Mouse (Mus musculus) 416B (cell line): ENCODE data around the gene Tdrkh.
A peak's percentile ranks its signal among the peaks of the same experiment; 100 is the strongest.

Experiments
- DNase-seq: peaks from one replicate; pipeline ENCODE4 v3.0.0; 2011; ENCODE audit warnings: low read depth

The Tdrkh gene

DNA sequence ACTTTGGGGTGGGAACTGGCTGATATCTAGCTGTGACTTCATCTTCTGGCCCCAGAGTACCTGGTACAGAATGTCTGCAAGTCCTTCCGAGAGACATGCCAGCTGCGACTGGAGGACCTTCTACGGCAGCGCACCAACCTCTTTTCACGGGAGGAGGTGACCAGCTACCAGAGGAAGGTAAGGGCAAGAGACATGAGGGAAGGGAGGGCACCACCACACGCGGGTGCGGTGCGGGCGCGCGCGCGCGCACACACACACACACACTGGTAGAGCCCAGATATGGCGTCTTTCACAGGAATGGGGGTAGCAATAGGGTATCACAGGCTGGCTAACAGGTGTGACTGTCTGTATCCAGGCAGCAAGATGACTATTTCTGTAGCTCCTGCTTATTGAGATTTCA, 23.7 kb upstream of the Tdrkh start:
- no peak for DNase-seq

DNA sequence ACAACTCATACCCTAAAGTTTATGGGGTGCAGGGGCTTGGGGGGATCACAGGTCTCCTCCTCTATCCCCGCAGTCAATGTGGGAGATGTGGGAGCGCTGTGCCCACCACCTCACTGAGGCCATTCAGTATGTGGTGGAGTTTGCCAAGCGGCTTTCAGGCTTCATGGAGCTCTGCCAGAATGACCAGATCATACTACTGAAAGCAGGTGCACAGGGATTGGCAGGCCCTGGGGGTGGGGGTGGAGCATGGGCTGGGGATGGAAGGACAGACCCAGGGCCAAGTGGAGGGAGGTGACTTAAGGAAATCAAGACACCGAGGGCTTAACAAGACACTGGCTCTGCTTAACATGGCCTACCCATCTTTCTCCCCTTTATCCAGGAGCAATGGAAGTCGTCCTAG, 22.1 kb upstream of the Tdrkh start:
- DNase-seq = no peak

DNA sequence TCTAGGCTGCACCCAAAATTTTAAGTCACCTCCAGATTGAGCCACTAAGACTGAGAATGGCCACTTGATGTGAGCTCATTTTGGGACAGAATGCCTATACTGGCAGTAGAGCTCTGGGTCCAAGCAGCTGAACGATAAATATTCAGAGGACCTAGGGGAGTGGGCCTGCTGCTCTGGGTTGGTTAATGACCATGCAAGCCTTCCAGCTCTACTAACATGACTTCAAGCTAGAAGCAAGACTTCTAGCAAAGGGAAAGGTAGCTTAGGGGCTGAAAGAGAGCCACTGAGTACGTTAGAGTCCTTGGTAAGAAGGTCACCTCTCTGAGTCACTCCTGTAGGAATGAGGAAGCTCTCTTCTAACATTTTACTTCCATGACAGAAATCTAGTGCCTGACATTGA, 20.9 kb upstream of the Tdrkh start:
- no peak for DNase-seq

DNA sequence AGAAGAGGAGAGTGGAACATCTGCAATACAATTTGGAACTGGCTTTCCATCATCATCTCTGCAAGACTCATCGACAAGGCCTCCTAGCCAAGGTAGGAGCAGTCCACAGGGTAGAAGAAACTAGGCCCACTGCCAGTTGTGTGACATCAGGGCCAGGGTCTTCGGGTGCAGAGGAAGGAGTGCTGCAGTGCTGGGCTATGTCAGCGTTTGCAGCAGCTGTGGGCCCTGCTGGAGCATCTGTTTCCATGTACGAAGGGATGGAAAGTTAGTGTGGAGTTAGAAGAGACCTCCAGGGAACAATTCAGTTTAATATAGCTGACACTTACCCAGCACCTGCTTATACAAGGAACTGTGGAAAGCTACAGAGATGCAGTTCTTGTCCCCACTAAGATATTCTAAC, 20.0 kb upstream of the Tdrkh start:
- DNase-seq = no peak

DNA sequence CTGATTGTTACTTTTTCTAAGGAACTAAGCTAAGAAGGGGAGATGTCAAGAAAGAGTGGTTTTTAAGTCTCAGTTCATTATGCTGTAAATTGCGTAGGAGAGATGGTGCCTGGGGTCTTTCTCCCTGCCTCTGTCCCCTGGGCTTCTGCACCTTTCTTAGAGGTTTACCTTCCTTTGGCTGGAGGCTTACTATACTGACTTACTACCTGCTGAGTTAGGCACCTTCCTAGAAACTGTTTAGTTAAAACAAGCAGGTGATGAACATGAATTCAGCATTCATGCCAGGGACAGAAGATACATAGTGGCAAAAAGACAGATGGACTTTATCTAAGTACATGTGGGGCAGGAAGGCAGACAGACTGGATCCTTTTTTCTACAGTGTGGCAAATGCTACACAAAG, 16.7 kb upstream of the Tdrkh start:
- no peak for DNase-seq

DNA sequence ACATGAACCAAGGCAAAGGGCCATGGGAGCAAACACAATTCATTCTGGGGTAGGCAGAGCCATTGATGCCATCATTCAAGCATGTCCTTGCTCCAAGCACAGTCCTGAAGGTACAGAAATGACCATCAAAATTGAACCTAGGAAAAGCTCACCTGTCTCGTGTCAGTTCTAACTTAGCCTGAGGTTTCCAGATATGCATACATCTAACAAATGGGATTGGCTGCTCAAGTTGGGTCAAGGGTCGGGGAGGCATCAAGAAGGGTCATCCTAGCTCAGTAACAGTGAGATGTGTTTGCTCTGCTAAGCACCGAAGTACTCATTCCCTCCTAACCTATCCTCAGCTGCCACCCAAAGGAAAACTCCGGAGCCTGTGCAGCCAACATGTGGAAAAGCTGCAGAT, 16.2 kb upstream of the Tdrkh start:
- DNase-seq = no peak

DNA sequence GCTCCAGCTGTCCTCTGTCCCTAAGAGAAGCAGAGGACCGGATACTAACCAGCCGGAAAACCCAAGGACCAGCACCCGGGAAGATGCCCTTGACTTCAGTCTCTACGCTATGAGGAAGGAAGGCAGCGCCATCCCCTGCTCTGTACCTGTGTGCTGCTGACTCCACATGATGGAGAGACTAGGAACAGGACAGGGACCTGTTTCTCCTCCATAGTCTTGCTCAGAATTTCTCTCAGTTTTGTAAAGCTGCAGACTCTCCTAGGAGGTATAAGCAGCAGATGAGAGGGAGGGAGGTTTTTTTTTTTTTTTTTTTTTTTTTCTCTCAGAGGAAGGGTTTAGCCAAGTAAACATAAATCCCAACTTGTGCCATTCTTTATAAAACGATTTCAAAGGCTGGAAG, 14.9 kb upstream of the Tdrkh start, which contains the start of gene Lingo4:
Gene Lingo4, plus strand, starts transcription at position 301 of the 400 bp plus-strand sequence.
- no peak for DNase-seq

DNA sequence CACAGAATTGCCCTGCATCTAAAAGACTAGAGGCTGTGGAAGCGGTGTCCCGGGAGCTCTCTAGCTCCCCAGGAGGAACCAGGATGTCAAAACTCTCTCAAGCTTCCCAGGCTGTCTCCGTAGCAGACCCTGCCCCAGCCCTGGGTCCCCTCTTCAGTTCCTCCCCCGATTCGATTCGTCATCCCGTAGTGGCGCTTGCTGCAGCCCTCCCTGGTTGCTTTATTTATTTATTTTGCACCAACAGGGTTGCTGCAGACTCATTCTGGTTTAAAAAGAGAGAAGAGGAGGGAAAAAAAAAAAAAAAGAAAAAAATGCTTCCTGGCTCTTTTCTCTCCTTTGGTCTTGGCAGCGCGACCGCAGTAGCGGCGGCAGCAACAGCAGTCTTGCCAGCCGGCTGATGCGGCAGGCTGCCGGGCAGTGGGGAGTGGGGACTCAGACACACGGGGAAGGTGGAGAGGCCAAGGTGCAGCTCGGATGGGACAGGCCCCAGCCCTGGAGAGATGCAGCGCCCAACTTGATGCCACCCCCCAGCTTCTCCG, 14.1 kb upstream of the Tdrkh start:
- no peak for DNase-seq

DNA sequence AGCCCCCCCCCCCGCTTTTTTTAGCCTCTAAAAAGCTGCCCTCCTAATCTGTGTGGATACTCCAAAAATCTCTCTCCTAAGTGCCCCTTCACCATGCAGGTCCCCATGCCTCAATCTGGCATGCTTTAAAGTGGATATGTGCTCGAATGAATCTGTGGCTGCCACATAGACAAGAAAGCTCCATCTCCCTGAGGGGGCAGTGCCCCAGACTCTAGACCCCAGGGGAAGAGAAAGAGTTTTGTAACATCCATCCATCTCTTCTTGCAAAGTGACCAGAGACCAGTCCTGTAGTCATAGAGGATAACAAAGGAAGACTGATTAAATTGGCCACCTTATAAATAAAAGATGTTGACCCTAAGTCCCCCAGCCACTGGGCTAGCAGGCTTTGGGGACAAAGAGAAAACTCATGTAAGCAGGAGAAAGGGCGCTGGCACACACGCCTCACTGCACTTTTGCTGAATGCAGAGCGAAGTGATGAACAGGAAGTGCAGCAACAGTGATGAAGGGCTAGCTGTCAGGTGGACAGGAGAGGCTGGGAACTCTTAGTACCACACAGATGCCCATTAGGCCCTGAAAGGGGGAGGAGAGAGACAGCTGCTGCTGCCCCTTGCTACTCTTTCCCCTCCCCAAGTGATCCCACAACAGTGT, 13.3 kb upstream of the Tdrkh start:
- no peak for DNase-seq

DNA sequence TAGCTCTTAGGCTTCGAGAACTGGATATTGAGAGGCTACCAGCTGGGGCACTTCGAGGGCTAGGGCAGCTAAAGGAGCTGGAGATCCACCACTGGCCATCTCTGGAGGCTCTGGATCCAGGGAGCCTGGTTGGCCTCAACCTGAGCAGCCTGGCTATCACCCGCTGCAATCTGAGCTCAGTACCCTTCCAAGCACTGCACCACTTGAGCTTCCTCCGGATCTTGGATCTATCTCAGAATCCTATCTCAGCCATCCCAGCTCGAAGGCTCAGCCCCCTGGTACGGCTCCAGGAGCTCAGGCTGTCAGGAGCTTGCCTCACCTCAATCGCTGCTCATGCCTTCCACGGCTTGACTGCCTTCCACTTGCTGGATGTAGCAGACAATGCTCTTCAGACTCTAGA, 10.6 kb upstream of the Tdrkh start:
- no peak for DNase-seq

DNA sequence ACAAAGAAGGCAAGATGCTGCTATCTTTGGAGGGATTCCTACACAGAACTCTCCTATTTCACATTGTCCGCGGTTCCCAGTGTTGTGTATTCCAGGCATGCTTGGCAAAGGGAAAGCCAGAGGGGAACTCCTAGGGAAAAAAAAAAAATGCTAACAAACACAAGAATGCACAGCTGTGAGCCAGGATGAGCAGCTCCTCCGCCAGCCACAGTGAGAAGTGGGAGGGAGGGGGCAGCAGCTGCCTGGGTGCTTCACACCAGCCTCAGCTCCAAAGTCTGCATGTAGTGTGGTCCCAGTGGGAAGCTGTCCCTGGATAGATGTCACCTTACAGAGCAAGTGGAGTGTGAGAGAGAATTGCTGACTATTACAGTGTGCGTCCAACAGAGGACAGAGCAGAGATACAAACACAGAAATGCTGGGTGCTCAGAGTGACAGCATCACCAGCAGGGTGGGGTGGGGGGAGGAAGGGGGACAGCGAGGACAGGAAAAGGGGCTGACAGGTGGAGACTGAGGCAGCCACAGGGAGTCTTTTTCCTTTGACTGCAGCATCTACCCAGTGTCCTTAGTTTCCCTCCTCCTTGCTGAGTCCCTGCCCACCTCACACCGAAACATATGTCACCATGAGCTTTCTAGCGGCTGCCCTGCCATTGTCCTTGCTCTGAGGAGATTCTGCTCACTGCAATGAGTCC, 8.6 kb upstream of the Tdrkh start:
- no peak for DNase-seq

DNA sequence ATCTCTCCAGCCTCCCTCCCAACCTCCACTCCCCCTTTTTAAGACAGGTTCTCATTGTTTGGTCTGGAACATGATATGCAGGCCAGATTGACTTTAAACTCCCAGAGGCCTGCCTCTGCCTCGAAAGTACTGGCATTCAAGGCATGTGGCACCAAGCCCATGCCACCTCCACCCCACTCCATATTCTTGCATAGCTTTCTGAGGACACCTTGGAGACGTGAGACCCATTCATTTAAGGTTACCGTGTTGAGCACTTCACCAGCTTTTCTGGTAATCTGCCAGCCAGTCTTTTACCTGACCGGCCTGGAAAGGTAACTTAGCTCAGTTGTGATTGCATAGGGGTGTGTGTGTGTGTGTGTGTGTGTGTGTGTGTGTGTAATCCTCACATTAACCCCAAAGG, 7.5 kb upstream of the Tdrkh start:
- DNase-seq = no peak

DNA sequence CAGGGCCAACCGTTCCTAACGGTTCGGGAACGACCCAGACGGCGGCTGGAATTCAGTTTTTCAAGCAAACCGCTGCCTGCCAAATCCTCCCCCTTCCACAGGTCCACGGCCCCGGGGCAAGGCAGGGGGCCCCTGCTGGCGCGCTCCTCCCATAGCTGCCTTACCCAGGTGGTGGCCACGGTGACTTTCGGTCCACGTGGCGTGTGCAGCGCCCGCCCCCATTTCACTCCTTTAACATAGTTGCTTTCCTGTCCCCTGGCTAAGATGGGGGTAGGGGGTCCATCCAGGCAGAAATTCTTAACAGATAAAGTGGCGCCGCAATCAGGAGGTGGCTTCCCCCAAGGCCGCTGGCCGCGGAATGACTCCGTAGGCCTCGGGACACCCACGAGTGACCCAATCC, 543 bp upstream of the Tdrkh start:
- no peak for DNase-seq

DNA sequence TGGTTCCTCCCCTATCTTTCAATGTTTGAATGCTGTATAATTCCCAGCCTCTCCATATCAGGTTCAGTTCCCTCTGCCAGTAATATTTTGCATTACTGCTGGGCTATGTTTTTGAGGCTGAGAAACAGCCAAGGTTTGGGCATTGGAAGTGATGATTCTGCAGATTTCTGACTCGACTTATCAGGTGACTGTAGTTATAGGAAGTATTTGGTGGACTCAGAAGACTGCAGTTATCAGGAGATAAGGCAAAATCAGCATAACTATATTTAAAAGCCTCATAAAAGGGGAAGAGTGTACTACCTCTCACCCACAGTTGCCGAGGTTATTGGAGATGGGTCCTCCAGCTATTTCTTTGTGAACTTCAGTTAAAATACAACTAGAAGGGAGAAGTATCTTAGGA, 17.9 kb downstream of the Tdrkh start:
- peak; percentile 8 for DNase-seq

DNA sequence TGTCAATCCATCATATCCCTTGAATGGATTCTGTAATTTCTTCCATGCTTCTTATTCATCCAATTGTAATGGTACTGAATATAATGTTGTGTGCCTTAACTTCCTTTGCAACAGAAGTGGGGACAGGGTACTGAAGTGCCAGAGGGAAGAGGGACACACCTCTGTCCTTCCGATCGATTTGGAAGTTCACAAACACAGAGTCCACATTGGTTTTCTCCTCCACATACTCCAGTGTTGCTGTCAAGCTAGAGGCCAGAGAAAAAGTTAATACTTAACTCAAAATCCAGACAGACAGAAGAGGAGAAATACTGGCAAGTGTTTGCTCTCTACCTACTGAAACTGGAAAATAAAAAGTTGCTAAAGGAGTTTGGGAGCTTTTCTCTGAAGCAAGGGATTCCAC, 21.2 kb downstream of the Tdrkh start:
- no peak for DNase-seq

DNA sequence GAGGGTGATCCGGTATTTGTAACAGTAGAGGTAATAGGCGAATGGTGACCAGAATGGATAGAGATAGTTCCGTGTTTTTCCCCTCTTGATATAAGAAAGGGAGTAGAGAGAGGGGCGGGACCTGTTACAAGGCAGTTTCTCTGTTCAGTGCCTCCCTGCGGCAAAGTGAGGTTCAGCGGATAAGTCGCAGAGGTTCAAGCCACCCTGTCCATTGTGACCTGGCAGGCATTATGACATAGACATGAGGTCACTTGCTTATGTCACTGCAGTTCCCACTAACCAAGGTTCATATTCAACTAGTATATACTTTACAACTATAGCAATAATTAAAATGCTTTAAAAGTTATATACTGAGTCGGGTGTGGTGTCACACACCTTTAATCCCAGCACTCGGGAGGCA, 23.3 kb downstream of the Tdrkh start:
- DNase-seq = no peak

DNA sequence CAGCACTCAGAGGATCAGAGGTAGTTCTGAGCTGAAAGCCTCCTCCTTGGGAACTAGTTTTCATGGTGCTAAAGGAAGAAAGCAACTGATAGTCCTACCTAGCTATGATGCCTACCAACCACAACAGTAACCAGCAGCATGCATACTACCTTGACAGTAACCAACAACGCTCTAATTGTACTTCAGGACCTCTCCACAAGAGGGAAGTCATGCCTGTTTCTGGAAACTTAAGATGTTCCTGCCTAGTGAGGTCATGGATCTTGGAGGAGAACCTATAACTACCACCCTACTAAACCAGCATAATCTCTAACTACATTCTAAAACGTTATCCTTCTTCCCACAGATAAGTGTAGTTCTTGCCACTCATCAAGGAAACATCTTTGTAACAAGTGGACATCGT, 28.1 kb downstream of the Tdrkh start:
- peak; percentile 64 for DNase-seq

DNA sequence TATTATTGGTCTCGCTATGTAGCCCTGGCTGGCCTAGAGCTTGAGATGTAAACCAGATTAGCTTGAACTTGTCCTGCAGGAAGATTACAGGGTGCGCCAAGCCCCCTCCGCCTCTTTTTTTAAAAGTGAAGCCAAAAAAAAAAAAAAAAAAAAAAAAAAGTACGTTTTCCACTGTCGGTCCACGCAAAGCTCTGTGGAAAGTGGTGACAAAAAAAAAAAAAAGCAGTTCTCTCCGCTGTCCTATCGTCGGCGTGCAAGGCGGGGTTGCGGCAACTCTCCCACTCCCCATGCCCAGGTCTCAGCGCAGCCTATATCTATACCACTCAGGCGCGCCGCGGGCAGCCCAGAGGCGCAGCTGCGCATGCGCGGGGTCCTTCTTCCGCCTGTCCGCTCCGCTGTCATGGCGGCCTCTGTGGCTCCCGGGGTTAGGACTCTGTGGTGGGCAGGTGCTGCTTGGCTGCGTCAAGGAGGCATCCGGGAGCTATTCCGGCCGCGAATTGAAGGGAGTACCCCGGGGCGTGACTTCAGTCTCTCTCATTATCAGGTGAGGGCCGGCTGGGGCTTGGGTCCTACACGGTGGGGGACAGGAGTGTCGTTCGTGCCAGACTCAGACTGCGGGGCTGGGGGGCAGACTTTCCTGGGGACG, 30.0 kb downstream of the Tdrkh start, which contains the start of gene Mrpl9:
Gene Mrpl9, plus strand, starts transcription at position 368 of the 646 bp plus-strand sequence.
- peak; percentile 90 for DNase-seq

DNA sequence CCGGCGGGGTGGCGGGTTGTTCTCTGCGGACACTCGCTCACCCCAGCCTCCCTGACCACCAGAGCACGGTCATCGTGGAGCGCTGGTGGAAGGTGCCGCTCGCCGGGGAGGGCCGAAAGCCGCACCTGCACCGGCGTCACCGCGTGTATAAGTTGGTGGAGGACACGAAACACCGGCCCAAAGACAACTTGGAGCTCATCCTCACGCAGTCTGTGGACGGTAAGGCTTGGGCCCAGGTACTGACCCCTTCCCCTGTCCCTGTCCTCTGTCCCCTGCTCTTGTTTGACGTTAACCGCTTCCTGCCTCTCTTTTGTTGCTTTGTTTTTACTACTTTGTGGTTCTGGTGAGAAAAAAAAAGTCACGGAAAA, 30.5 kb downstream of the Tdrkh start, which contains the start of gene Oaz3:
Gene Oaz3, minus strand, starts transcription at position 319 of the 368 bp plus-strand sequence.
- DNase-seq = no peak

DNA sequence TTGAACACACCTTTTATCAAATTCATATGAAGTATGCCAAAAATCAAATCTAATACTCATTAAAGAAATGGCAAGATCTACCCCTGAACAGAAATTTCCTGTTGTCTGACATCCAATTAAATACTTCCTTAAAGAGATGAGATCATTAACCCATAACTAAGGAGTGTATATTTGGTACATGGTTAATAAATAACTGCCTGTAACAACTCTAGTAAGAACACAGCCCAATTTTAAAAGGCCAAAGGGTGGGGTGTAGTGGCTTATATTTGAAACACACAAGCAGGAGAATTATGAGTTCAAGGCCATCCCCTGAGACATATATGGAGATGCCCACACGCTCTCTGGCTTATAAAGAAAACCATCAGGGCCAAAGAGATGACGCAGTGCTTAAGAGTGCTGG, 36.3 kb downstream of the Tdrkh start:
- no peak for DNase-seq

DNA sequence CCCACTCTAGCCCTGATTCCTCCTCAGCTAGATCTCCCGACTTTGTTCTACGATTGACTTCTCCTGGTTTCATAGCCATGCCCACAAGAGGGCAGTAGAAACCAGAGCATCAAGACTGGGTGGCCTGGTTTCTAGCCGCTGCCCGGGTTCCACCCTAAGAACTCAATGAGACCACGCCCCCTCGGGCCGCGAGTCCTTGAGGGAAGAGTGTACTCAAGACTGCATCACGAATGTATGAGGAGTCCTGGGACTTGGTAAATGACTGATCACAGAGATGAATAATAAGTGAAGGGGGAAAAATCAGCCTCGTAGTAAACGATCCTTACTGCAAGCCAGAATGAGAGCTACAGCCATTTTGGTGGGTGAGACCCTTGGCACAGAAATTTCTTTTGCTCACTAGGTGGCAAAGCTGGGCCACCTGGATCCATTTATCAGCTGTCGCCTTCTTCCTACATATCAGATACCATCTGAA, 43.5 kb downstream of the Tdrkh start:
- peak; percentile 95 for DNase-seq

DNA sequence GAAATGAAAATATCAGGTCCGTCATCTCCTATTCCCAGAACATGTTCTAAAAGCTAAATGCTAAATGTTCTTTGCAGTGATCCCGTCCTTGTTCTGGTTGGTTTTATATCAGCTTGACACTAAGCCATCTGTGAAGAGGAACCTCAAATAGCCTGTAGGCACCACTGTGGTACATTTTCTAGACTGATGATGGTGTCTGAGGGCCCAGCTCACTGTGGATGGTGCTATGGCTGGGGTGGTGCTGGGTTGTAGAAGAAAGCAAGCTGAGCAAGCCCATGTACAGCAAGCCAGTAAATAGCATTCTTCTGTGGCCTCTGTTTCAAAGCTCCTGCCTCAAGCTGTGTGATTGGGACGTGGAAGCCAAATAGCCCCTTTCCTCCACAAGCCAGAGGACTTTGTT, 44.0 kb downstream of the Tdrkh start:
- no peak for DNase-seq

DNA sequence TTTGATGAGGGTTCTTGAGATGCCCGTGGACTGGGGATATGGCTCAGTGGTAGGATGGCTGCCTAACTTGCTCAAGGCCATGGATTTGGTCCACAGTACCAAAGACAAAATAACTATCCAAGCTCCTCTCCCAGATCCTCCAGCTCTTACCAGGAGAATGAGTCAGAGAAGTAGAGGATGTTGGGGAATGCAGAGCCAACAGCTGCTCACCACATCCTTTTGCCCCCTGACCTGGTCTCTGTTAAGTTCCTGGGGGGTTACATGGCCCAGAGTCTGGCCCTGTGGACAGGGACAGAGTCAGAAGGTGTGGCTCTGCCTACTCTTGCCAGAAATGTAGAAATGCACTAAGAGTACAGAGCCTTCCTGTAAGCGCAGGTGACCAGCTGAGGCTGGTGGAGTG, 46.8 kb downstream of the Tdrkh start:
- no peak for DNase-seq
